Mouse (Mus musculus): ENCODE results near the gene Fndc7. TPM values are rescaled to one million over a fixed set of nuclear protein-coding genes. Genes with fewer than 3 reads are reported as not detected.

The Fndc7 gene
- total RNA-seq (2021), result under 1 TPM in 1 of 2 experiments, not detected in 1; 0.07 TPM
- long read RNA-seq, result 0 reads

DNA sequence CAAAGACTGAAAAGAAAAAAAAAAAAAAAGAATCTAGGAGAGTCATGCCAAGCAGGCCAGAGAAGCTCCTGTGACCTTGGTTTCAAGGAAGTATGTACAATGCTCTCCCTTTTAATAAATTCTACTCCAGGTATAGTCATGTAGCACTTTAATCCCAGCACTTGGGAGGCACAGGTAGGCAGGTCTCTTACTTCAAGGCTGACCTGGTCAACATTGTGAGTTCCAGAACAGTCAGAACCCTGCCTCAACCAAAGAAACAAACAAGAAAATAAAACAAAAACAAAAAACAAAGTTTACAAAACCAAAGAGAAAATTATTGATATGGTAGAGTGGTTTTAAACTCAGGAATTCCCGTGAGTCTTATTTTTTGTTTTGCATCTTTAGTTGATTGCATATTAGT lies at the start of gene Fndc7:
Gene Fndc7, minus strand, starts transcription at position 101 of the 400 bp plus-strand sequence.
- no peak for DNase-seq (ENCODE audit: low spot score in 2 of 2)

DNA sequence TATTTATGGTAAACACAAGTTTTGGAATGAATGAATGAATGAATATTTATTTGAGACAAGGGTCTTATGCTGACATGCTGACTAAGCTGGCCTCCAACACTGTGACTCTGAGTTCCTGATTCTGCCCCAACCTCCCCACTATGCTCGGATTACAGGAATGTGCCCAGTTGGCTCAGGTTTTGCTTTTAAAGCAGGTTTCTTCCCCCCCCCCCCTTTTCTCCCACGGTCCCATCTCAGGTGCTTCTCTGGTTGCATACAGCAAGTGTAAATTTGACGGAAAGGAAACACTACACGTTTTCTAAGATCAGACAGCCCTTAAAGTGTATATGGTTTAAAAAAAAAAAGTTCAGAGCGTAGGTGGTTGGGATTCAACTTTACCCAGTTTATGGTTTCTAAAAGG lies 49.8 kb upstream of the Fndc7 start, which contains the start of gene Henmt1:
Gene Henmt1, plus strand, starts transcription at position 301 of the 400 bp plus-strand sequence.
- no peak for DNase-seq (ENCODE audit: low spot score in 2 of 2)

DNA sequence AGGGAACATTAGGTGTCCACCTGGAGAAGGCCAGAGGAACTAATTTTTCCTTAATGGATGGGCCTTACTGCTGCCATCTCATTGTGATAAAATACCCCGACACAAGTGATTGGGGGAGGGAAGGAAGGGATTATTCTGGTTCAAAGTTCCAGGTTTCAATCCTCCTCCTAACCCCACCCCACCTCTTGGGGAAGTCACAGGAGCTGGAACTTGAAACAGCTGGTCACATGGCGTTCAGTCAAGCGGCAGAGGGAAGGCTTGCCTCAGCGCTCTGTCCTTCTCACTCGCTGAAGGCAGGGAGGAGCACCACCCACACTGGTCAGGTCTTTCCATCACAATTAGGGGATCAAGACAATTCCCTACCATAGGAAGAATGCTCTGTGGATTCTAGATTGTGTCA lies 48.9 kb upstream of the Fndc7 start:
- DNase-seq (ENCODE audit: low spot score in 2 of 2), result no peak

DNA sequence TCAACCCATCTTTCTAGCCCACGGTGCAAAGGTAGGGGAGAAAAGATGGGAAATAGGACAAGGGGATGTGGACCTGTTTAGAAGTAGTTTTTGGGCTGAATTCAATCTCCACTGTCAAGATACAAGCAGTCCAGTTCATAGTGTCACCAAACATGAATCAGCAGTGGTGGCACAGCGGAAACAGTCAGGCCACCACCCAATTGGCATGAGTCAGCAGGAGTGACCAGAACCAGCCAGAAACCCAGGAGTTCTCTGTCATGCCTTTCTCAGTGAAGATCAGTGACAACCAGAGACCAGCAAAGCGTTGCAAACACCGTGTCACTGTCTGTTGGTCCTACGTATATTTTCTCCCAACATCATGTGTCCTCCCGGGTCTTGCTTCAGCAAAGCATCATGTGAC lies 43.7 kb upstream of the Fndc7 start:
- DNase-seq (ENCODE audit: low spot score in 2 of 2), result no peak

DNA sequence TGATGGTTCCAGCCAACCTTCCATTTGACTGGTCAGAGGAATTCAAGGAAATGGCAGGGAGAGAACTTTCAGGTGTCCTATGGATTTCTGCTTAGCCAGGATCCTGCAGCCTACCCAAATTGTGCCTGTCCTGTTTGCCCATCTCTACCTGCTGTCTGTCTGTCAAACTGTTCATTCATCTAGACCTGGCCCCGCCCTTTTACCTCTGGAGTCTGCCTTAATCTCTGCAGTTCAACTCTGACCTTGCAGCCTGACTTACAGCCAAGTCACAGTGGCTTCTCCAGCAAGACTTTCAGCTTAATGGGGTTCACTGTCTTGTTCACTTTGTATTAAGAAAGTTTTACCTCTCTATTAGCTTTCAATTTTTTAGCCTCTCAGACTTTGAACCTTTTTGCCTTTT lies 36.5 kb upstream of the Fndc7 start:
- DNase-seq (ENCODE audit: low spot score in 2 of 2), result no peak

DNA sequence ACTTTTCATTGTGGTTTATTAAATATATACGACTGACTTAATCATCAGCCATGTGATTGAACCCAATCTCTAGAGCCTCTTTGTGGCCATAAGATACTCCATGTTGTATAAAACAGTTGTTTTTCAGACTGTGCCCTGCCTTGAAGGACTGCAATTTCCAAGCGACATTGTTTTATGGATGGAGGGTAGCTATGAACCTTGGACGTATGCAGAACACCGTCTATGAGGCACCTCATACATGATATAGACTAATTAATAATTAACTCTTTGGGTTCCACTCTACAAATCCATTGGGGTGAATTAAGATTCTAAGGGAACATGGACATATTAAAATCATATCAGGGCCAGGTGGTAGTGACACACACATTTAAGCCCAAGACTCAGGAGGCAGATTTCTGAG lies 35.9 kb upstream of the Fndc7 start:
- DNase-seq (ENCODE audit: low spot score in 2 of 2), result no peak

DNA sequence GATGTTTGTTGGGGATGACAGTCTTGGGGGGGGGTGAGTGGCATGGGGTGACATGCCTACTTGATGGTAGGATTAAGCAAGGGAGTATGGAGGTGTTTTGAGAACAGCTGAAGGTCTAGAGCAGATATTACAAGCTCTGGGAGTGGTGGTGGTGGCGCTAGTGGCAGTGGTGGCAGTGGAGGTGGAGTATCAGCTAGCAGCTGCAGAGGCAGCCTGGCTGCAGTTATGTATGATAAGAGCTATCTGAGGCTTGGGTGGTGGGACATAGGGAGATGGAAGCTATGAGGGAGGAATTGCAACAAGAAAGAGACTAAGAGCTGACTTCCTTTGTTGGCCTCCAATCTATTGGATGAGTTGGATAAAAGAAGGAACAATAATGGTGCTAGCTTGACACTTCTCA lies 32.0 kb upstream of the Fndc7 start:
- no peak for DNase-seq (ENCODE audit: low spot score in 2 of 2)

DNA sequence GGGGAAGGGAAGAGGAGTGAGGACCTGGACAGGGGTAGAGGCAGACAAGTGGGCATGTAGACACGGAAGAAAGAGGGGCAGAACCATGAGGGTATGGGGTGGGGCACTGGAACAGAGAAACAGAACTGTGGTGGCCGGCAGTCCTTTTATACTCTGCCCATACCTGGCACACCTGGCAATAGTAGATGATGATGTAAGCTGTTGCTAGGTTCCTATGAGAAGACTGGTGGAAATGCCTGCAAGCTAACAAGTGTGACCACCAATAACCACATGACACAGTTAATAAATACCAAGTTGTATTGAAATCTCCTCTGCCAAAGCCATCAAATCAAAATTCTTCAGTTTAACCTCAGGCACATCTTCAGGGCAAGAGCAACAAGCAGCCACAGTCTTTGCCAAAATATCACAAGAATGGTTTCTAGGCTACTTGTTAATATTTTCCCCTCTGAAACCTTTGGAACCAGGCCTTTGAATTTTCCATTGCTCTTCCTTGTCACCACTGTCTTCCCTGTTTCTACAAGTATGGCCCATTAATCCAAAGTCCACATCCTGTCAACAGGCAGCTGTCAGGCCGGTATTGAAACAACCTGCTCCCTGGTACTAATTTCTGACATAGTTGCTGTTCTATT lies 30.7 kb upstream of the Fndc7 start:
- no peak for DNase-seq (ENCODE audit: low spot score in 2 of 2)

DNA sequence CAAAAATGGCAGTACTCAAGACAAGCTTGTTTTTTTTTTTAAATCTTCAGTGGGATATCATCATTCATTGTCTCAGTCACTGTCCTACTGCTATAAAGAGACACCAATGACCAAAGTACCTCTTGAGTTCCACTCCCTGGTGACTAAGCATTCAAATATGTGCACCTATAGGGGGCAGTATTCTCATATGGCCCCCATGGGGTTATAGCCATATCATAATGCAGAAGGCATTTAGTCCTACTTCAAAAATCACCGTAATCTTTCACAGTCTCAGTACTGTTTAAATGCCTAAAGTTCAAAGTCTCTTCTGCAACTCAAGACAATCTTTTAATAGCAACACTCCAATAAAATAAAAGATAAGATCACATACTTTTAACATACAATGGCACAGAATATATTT lies 29.0 kb upstream of the Fndc7 start:
- no peak for DNase-seq (ENCODE audit: low spot score in 2 of 2)

DNA sequence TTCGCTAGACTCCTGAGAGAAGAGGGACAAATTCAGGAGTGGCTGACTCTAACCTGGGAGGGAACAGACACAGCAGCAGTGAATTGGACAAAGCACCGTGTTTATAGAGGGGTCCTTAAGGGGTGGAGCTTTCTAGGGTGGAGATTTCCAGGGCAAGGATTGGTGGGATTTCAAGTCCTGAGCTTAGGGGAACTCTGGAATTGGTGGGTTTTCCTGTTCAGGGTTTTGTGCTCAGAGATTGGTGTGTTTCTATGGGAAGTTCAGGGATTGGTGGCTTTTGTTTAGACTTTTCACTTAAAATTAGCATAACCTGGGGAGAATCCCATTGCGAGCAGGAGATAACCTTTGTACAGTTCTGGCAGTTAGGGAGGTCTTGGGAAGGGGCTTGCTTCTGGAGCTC lies 28.2 kb upstream of the Fndc7 start:
- no peak for DNase-seq (ENCODE audit: low spot score in 2 of 2)

DNA sequence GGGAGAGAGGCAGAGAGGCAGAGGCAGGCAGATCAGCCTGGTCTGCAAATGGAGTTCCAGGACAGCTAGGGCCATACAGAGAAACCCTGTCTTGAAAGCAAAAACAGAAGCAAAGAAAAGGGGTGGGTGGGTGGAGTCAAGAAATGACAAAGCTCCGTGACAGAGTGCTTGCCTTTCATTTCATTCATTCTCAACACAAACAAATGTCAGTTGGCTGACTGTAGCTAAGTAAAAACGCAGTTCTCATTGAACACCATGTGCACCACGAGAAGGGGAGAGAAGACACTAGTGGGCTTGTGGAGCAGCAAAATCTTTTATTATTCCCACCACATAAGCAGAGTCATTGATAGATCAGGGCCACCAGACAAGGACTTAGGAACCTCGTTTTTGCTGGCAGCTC lies 27.0 kb upstream of the Fndc7 start:
- DNase-seq (ENCODE audit: low spot score in 2 of 2), result no peak

DNA sequence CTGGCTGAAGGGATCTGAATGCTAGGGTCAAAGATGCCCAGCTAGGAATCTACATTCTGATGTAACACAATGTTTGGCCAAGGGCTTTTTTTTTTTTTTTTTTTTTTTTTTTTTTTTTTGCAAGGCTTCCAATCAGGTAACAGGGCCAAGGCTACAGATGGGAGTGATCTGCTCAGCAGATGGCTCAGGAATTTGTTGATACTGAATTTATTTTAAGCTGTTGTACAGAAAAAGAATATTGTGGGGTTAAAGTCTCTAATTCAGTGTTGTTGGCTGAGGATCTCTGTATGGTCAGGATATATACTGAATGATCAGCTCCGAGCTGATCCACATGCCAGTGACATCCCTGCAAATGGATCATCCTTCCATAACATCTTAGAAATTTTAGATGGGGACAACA lies 26.2 kb upstream of the Fndc7 start:
- no peak for DNase-seq (ENCODE audit: low spot score in 2 of 2)

DNA sequence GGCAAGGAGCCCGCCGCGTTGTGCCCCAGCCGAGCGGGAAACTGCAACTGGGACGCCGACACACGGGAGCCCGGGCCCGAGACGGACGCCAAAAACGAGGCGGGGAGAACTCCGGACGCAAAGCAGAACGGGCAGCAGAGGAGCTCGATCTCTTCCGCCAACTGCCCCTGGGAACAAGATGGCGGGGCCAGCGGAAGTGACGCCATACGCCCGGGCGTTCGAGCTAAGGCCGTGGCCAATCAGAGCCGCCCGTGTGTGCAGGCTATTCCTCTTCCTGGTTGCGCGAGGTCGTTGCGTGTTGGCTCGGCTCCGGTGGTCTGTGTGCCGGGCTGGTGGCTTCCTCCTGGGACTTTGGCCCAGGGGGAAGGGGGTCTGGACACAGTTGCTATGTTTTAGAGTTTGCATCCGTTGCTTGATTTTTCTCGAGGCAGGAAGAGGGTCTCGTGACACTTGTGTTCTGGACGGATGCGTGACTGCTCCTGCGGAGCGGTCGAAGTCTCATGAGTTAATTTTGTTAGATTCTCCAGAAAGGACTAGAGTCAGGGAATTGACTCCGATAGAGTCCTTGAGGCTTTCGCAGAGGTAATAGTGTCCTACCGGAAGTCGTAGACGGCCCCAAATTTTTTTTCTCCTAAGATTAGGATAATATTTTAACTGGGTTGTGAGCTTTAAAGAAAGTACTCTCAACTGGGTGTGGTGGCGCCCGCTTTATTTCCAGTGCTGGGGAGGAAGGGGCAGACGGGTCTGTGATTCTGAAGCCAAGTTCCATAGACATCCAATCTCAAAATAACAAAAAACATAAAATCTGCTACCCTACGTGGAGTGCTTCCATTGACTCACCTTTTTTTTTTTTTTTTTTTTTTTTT lies 22.0 kb upstream of the Fndc7 start, which contains the start of gene Prpf38b:
Gene Prpf38b, minus strand, starts transcription at position 180 of the 866 bp plus-strand sequence.
- DNase-seq (ENCODE audit: low spot score in 2 of 2), result peak; percentile 92 to 95

DNA sequence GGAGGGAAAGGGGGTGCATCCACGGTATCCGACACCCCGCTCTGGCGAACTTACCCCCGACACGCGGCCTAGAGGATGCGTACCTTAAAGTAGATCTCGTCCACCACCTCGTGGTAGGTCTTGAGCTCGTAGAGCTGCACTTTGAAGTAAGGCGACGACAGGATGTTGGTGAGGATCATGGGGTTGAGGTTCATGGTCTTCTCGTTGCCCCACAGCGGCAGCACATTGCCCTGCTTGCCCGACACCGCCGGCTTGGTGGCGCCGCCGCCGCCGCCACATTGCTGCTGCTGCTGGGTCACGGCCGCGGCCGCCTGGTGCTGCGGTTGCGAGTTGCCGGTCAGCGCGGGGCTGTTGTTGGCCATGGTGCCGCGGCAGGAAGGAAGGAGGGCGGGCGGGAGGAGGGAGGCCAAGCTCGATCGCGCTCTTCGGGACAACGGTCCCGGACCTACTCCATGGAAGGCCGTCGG lies 21.3 kb upstream of the Fndc7 start:
- DNase-seq (ENCODE audit: low spot score in 2 of 2), result peak; percentile 63 to 65

DNA sequence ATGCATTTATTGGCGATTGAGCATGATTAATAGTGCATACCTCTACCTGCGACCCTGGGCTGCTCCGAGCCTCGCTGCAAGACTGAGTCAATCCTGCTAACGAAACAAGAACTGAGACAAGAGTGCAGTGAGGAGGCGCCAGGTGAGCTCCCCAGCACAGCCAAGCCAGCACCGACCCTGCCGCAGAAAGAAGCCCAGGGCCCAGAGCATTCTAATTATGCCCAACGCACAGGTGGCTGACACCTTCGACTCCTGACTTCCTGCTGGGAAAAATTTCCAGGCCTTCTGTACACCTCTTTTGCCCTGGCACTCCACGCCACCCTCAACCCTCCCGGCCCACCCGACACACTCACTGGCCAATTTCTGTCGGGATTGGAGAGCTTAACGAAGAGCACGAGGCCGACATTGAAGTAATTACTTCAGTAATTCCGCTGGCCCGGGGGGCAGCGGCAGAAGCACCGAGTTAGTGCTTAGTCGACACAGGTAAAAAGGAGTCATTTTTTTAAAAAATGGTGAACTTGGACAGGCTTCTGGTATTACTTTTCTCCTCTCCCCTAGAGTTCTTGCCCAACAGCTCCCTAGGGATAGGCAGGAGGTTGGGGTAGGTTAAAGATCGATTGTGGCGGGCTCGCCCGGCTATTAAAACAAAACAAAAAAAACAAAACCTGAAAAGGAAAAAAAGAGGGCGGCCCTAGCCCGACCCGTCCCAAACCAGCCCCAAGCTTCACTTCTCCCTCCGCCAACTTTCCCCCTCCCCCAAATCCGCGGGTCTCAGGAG lies 20.7 kb upstream of the Fndc7 start:
- DNase-seq (ENCODE audit: low spot score in 2 of 2), result no peak

DNA sequence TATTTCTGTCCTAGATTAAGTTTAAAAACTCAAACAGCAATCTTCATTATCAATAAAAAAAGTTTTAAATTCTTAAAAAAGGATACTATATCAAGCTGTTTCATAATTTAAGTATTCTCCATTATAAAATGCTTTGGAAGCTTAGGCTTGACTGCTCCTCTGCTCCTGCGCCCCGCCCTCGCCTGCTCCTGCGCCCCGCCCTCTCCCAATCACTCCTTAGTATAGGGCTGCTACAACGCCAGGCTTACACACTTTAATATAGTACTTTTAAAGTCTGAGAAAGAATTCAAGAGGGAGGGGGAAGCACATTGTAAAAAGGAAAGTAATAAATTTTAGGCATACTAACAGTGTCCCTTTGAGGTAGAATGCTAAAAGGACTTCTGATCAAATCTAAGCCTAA lies 13.1 kb upstream of the Fndc7 start:
- no peak for DNase-seq (ENCODE audit: low spot score in 2 of 2)

DNA sequence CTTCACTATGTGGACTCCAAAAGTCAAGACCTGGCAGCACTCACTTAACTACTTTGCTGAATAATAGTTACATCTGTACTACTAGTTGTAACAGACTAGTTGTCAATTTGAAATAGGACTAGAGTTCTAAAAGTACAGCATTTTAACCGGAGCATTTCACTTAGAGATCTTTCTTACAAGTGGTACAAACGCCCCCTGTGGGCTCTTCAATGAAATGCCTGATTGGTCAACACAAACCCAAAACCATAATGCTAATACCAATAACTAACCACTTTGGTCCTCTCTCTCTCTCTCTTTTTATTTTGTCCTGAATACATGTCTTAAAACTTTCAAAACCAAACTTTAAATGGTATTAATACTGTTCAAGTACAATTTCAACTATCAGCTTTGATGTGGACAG lies 12.2 kb upstream of the Fndc7 start:
- DNase-seq (ENCODE audit: low spot score in 2 of 2), result no peak

DNA sequence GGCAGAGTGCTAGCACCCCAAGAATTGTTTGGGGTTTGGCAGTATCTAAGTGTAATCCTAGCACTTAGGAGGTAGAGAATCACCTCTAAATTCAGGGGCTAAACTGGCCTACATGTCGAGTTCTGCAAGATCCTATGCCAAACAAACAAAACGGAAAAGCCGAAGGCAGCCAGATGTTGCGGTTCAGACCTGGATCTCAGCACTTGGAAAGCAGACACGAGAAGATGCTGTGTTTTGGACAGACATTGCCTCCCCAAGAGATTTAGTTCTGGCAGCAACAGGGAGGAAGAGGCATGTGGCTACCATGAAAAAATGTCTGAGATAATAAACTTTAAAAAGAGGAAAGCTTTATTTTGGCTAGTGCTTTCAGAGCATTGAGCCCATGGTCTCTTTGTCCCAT lies 10.9 kb upstream of the Fndc7 start:
- no peak for DNase-seq (ENCODE audit: low spot score in 2 of 2)

DNA sequence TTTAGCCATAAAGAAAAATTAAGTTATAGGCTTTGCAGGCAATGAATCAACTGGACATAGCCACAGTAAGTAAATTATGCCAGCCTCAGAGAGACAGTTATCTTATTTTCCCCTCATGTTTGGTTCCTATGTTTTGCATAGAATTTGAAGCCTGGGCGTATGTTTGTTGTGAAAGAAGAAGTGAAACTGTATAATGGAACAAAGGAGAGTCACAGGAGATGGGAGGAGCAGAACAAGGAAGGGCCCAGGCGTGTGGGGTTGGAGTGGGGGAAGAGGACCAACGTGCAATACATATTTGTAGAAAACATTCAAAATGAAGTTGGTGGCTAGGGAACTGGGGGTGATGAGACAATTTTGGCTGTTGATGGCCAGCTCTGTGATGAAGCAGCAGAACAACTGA lies 10.3 kb upstream of the Fndc7 start:
- DNase-seq (ENCODE audit: low spot score in 2 of 2), result no peak

DNA sequence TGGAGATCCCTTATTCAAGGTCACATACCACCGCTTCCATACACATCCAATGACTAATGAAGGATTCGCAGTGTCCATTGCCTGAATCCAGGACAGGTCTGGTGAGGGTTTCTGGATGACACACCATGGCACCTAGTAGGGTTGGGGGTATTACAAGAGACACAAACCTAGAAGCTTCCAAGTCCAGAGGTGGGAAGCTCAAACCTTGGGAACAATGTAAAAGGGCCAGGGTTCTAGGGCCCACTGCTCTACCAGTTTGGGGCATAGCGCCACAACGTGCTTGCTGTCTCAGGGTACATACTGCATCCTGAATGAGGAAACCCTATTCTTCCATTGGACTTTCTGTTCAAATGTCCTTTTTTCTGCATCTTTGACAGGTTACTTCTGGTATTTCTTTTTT lies 8.8 kb upstream of the Fndc7 start:
- no peak for DNase-seq (ENCODE audit: low spot score in 2 of 2)

DNA sequence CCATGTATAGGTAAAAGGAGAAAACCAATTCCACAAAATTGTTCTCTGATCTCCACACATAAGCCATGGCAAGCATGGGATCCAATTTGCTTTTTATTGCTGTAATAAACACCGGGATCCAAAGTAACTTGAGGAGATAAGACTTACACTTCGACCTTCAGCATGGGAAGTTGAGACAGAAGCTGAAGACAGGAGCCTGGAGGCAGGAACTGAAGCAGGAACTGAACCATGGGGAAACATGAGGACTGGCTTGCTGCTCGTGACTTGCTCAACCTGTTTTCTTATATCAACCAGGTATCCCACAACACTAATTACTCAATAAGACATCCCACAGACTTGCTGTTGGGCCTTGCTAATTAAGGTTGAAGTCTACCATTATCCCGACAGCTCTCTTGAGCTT lies 3.1 kb upstream of the Fndc7 start:
- no peak for DNase-seq (ENCODE audit: low spot score in 2 of 2)

DNA sequence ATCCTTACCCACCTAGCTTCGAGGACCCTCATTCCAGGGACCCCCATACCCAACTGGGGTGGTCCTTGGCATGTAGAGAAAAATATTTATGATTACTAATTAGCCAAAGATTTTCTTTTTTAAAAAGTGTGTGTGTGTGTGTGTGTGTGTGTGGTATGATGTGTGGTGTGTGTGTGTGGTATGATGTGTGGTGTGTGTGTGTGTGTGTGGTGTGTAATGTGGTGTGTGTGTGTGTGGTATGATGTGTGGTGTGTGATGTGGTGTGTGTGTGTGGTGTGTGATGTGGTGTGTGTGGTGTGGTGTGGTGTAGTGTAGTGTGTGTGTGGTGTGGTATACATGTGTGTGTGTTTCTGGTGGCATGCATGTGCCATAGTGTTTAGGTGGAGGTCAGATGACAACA lies 2.3 kb upstream of the Fndc7 start:
- no peak for DNase-seq (ENCODE audit: low spot score in 2 of 2)

Data from layer of hippocampus, postnatal 10 days (tissue).